Mouse (Mus musculus) hindbrain, embryonic 13.5 days (tissue): Measurements from ENCODE around the gene Add2. TPM values are rescaled to one million over a fixed set of nuclear protein-coding genes. Genes with fewer than 3 reads are reported as not detected.
A peak's percentile ranks its signal among the peaks of the same experiment; 100 is the strongest.

Experiments
- ATAC-seq: fragments of 200-750 bp; cut with Nextera tagmentation; 2 replicates; pipeline ENCODE4 v1.8.0; 2017; ENCODE audit warnings: moderate TSS enrichment; ENCODE audit not compliant: low FRiP score
- H3K27ac ChIP-seq: fragments of 300-500 bp; sonication (generic); 2 replicates; pipeline ENCODE4 v1.5.1; 2015; ENCODE audit warnings: inconsistent platforms, mild to moderate bottlenecking, moderate library complexity
- H3K27me3 ChIP-seq: fragments of 300-500 bp; sonication (generic); 2 replicates; pipeline ENCODE4 v1.6.1; 2015; ENCODE audit warnings: mild to moderate bottlenecking, inconsistent platforms
- H3K36me3 ChIP-seq: fragments of 300-500 bp; sonication (generic); 2 replicates; pipeline ENCODE4 v1.6.1; 2015; ENCODE audit warnings: mild to moderate bottlenecking, inconsistent platforms
- H3K4me1 ChIP-seq: fragments of 300-500 bp; sonication (generic); replicated peaks from 2 replicates; pipeline ENCODE4 v1.6.1; 2015; ENCODE audit warnings: inconsistent platforms
- H3K4me2 ChIP-seq: fragments of 300-500 bp; sonication (generic); 2 replicates; pipeline ENCODE4 v1.6.1; 2015; ENCODE audit warnings: inconsistent platforms, mild to moderate bottlenecking, moderate library complexity
- H3K4me3 ChIP-seq: fragments of 300-500 bp; sonication (generic); 2 replicates; pipeline ENCODE4 v1.5.1; 2015; ENCODE audit warnings: mild to moderate bottlenecking, inconsistent platforms
- H3K9ac ChIP-seq: fragments of 300-500 bp; sonication (generic); 2 replicates; pipeline ENCODE4 v1.6.1; 2015; ENCODE audit warnings: mild to moderate bottlenecking, inconsistent platforms
- H3K9me3 ChIP-seq: fragments of 300-500 bp; sonication (generic); 2 replicates; pipeline ENCODE4 v1.6.1; 2016; ENCODE audit warnings: inconsistent platforms
- WGBS: fragments of 180-500 bp; shearing (Covaris S2); methylation state at CpG from one replicate; pipeline ENCODE4 v1.1.7; 2015; 5-methylcytosine and 5-hydroxymethylcytosine counted together
- polyA plus RNA-seq: library from polyadenylated mRNA; unstranded; fragments of >200 nt; fragmentation: Nextera tagmentation; extraction: Ambion mirVana; gene quantifications from 2 replicates; pipeline ENCODE4 v1.2.1, GENCODE M21; 2015

The Add2 gene
- polyA plus RNA-seq, 1 experiment from 2014 or later = 173 TPM

DNA sequence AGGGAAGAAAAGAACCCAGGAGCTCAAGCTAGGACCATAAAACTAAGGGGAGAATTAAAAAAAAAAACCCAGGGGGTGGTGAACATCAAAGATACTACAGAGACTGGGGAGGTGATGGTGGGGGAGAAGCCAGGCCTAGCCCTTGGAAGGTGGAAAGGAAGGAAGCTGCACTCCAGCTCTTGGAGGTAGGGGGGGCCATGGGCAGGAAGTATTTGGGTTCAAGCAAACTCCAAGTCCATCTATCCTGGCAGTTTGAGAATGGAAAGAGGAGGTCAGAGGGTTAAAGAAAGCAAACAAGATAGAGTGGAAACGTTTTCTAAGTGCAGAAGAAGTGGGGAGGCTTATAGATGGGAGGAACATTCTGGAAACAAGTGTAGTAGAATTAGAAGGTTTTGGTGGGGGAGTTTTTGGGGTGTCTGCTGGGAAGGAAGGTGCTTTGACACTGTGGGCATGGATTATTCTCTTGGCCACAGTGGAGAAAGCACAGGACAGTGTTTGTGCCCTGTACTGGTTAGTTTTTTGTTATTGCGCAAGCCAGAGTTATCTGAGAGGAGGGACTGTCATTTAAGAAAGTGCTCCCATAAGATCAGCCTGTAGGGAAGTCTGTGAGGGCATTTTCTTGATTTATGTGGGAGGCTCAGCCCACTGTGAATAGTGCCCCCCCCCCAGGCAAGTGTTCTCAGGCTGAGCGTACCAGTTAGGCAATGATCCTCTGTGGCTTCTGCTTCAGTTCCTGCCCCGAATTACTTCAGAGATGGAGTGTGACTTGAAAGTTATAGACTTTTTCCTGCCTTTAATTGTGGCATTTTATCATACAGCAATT, 8.9 kb upstream of the Add2 start:
- H3K9ac ChIP-seq = no peak overlapping the region
- no peaks in the 10 kb centered on the region for H3K36me3 ChIP-seq
- H3K4me2 ChIP-seq = no peak overlapping the region
- no peaks in the 10 kb centered on the region for H3K27me3 ChIP-seq
- H3K4me1 ChIP-seq = no peaks in the 10 kb centered on the region
- no peak overlapping the region for H3K27ac ChIP-seq
- 74% methylated on average over 4 of the region's 4 CpGs for WGBS
- ATAC-seq = no peak
- no peaks in the 10 kb centered on the region for H3K9me3 ChIP-seq
- no peak overlapping the region for H3K4me3 ChIP-seq

GRCm38 (mm10) chr6:86020948-86021347, 7.5 kb upstream of the Add2 start:
- H3K9me3 ChIP-seq = no peaks in the 10 kb centered on the region
- H3K4me2 ChIP-seq = no peak overlapping the region
- 23% methylated on average over 3 of the region's 3 CpGs for WGBS
- no peaks in the 10 kb centered on the region for H3K27me3 ChIP-seq
- no peak overlapping the region for H3K27ac ChIP-seq
- no peak for ATAC-seq
- no peak overlapping the region for H3K4me3 ChIP-seq
- H3K4me1 ChIP-seq = no peaks in the 10 kb centered on the region
- no peak overlapping the region for H3K9ac ChIP-seq
- no peaks in the 10 kb centered on the region for H3K36me3 ChIP-seq

- 91% methylated on average over 8 of the region's 8 CpGs for WGBS
- no peaks in the 10 kb centered on the region for H3K36me3 ChIP-seq
- H3K4me1 ChIP-seq = peaks cover 31% of the 10 kb centered on the region
- no peak overlapping the region for H3K9ac ChIP-seq
- H3K27me3 ChIP-seq = no peaks in the 10 kb centered on the region
- H3K4me3 ChIP-seq = no peak overlapping the region
- no peak for ATAC-seq
- no peak overlapping the region for H3K27ac ChIP-seq
- H3K9me3 ChIP-seq = no peaks in the 10 kb centered on the region
- H3K4me2 ChIP-seq = no peak overlapping the region
Observed at GRCm38 (mm10) chr6:86026632-86027292, 1.7 kb upstream of the Add2 start.

DNA sequence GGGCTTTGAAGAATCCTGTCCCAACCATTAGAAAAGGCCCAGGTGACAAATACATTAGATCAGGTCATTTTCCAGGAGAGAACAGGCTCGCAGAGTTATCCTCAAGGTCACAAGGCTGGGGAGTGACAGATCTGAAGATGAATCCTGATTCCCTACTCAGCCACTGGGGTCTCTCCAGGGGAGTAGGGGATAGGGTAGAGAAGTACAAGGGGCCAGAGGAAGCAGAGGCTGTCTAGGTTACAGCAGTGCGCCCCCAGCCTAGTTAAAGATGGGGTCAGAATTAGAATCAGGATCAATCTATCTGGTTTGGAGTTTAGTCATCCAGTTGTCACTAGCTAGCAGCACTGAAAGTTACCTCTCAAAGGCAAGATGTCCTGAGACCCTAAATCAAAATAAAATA, 331 bp upstream of the Add2 start:
- ATAC-seq = peak; percentile 41
- Histone ChIP-seq H3K4me2 (peak overlapping the region; percentile 74), H3K9me3 (no peaks in the 10 kb centered on the region), H3K27me3 (no peaks in the 10 kb centered on the region), H3K9ac (peak overlapping the region; percentile 97), H3K36me3 (no peaks in the 10 kb centered on the region), H3K4me1 (peaks cover 45% of the 10 kb centered on the region), H3K4me3 (peak overlapping the region; percentile 77), H3K27ac (peak overlapping the region; percentile 98)
- WGBS = 58% methylated on average over 2 of the region's 2 CpGs

DNA sequence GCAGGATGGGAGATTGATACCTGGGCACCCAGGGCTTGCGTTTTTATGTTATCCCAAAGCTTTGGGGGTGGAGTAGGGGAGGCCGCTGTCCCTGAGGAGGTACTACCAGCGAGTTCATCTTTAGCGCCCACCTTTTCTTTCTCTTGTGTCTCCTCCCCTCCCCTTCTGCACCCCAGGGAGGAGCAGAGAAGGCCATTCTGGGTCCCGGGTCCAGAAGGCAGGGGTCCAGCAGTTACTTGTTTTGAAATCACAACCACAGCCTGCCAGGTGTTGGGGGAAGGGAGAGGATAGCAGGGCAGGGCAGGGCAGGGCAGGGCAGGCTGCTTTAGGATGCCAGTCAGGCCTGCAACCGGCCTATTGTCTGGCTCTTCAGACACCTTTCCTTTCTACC, 837 bp downstream of the Add2 start:
- H3K9me3 ChIP-seq = no peaks in the 10 kb centered on the region
- no peak for ATAC-seq
- 4% methylated on average over 6 of the region's 6 CpGs for WGBS
- H3K9ac ChIP-seq = peak overlapping the region; percentile 97
- H3K27me3 ChIP-seq = no peaks in the 10 kb centered on the region
- H3K36me3 ChIP-seq = no peaks in the 10 kb centered on the region
- peaks cover 55% of the 10 kb centered on the region for H3K4me1 ChIP-seq
- peak overlapping the region; percentile 77 for H3K4me3 ChIP-seq
- peak overlapping the region; percentile 74 for H3K4me2 ChIP-seq
- peak overlapping the region; percentile 98 for H3K27ac ChIP-seq

DNA sequence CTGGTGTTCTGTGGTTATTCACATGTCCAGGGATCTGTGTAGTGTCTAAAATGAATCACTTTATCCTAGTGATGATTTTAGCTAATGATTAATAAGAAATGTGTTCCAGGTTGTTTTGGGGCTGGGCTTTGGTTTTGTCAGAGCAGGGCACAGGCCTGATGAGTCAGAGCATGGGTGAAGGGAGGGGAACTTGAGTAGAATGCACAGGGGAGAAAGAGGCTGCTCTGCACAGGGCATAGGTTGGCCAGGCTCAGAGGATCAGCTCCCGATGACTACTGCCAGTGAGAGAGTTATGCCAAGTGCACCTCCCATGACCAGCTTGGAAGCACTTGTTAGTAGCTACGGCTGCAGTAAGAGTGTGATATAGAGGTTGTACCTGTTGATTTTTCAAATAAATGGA, 3.0 kb downstream of the Add2 start:
- Histone ChIP-seq H3K4me1 (peaks cover 60% of the 10 kb centered on the region), H3K4me2 (peak overlapping the region; percentile 74), H3K9ac (peak overlapping the region; percentile 97), H3K27me3 (no peaks in the 10 kb centered on the region), H3K4me3 (peak overlapping the region; percentile 77), H3K9me3 (no peaks in the 10 kb centered on the region), H3K36me3 (no peaks in the 10 kb centered on the region), H3K27ac (peak overlapping the region; percentile 41)
- no peak for ATAC-seq
- 67% methylated on average over 2 of the region's 2 CpGs for WGBS

DNA sequence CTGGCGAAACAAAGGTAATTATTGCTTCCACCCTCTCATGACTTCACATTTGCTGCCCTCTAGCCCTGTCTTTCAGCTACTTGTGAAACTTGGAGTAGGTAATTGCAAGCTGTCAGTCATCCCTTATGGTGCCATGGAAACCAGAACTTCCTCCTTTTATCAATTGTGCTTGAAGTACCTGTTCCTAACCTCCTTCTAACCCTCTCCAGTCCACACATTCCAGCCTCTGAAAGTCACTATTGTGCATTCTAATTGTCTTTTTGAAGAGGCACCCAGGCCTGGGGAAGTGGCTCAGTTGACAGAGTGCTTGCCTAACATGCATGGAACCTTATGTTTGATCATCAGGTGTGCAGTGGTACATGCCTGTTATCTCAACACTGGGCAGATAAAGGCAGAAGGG, 5.2 kb downstream of the Add2 start:
- Histone ChIP-seq H3K4me2 (no peak overlapping the region), H3K4me1 (peaks cover 58% of the 10 kb centered on the region), H3K27ac (no peak overlapping the region), H3K4me3 (no peak overlapping the region), H3K36me3 (no peaks in the 10 kb centered on the region), H3K9ac (no peak overlapping the region), H3K27me3 (no peaks in the 10 kb centered on the region), H3K9me3 (no peaks in the 10 kb centered on the region)
- 86% methylated on average over 1 of the region's 1 CpGs for WGBS
- no peak for ATAC-seq

GRCm38 (mm10) chr6:86038901-86039300, 10.4 kb downstream of the Add2 start:
- no peak for ATAC-seq
- 62% methylated on average over 2 of the region's 2 CpGs for WGBS
- no peak overlapping the region for H3K27ac ChIP-seq

DNA sequence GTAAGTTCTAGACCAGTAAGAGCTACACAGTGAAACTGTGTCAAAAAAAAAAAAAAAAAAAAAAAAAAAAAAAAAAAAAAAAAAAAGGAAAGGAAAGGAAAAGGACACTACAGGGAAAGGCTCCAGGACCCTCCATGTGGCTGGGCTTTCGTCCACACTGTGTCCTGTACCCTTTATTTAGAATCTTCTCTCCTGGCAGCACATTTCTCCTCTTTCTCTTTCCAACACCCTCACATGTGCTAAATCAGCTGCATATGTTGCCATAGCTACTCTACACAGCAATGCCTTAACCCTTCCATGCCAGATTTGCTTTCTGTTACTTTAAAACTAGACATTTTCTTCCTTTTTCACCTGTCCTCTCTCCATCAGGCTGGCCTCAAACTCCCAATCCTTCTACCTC, 11.7 kb downstream of the Add2 start:
- Histone ChIP-seq H3K4me1 (peaks cover 24% of the 10 kb centered on the region), H3K9me3 (no peaks in the 10 kb centered on the region), H3K4me2 (no peak overlapping the region), H3K27ac (no peak overlapping the region), H3K9ac (no peak overlapping the region), H3K27me3 (no peaks in the 10 kb centered on the region), H3K4me3 (no peak overlapping the region), H3K36me3 (0 out of 2 replicates have a peak, but pooled peaks cover 5% of the 10 kb centered on the region)
- ATAC-seq = no peak
- 53% methylated on average over 1 of the region's 1 CpGs for WGBS

More at GRCm38 (mm10) chr6:86038901-86039300, 10.4 kb downstream of the Add2 start:
- Histone ChIP-seq H3K27me3 (no peaks in the 10 kb centered on the region), H3K4me1 (peaks cover 30% of the 10 kb centered on the region), H3K36me3 (0 out of 2 replicates have a peak, but pooled peaks cover 5% of the 10 kb centered on the region), H3K4me3 (no peak overlapping the region), H3K9ac (no peak overlapping the region), H3K9me3 (no peaks in the 10 kb centered on the region), H3K4me2 (no peak overlapping the region)

DNA sequence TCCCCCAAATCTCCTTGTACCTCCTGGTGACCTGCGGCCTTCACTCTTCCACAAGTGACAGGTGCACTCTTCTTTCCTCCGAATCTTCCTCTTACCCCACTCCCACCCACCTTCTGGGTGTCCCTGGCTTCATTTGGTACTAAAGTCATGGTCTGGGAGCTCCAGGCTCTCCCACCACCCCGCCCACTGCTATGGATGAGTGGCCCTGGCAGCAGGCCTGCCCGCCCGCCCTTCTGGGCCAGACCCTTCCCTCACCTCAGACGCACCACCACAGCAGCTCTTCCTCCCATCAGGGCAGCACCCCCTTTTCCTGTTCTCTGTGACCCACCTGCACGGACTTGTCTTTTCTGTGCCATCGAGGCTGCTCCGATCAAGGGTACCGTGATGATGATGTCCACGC, 19.0 kb downstream of the Add2 start:
- no peak overlapping the region for H3K4me2 ChIP-seq
- 82% methylated on average over 11 of the region's 11 CpGs for WGBS

DNA sequence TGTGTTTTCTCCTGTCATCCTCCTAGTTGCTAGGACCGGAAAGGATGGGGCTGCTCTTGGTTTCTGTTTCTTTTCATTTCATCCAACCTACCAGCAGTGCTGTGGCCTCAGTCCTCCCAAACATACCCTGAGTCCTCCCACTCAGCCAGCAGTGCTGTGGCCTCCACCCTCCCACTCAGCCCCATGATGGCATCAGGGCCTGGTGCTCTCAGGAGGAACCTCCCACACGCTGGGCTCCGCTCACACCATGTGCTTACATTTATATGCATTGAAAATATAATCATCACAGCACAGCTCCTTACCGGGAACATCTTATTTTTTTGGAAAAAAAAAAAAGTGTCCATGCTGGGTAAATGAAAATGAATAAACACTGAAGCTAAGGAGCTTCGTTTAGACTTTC, 20.0 kb downstream of the Add2 start:
- H3K4me1 ChIP-seq = peaks cover 76% of the 10 kb centered on the region
- 74% methylated on average over 5 of the region's 5 CpGs for WGBS

More for the DNA sequence above, 19.0 kb downstream of the Add2 start:
- Histone ChIP-seq H3K4me3 (no peak overlapping the region), H3K27me3 (no peaks in the 10 kb centered on the region), H3K36me3 (0 out of 2 replicates have a peak, but pooled peaks cover 5% of the 10 kb centered on the region), H3K9ac (no peak overlapping the region), H3K4me1 (peaks cover 69% of the 10 kb centered on the region), H3K9me3 (no peaks in the 10 kb centered on the region), H3K27ac (0 out of 2 replicates have a peak overlapping the region, but pooled peaks have one; percentile 31)
- ATAC-seq = no peak

DNA sequence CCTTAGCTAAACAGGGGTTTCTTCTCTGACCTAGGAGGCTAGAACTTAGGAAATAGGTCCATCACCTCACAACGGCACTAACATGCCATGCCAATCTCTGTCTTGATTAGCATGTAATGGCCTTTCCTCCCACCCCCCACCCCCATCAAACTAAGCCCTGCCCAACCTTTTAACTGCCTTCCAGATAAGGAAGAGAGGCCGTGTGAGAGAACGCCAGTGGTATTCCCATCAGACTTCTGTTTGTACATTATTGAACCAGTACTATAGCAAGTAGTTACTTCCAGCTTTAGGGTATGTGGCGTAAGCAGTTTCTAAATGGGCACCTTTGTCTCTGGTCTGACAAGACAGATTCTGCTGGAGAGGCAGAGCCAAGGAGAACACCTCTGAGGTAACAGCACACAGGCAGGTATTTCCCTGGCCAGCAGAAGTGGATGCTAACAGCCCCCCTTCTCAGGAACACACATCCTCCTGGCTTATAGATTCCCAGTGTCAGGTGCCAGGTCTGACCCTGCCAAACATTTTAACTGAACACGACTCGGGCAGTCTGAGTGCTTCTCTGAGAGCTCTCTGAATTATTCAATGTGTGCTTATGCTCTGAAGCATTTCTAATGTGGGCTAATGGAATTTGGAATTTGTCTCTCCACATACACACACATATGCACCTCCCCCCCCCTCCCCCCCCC, 22.2 kb downstream of the Add2 start:
- peak overlapping the region; percentile 55; the same call in 1 of the 2 replicates for H3K9ac ChIP-seq
- no peak for ATAC-seq
- no peak overlapping the region for H3K4me3 ChIP-seq
- no peaks in the 10 kb centered on the region for H3K9me3 ChIP-seq
- WGBS = 31% methylated on average over 6 of the region's 6 CpGs
- H3K36me3 ChIP-seq = no peaks in the 10 kb centered on the region
- H3K4me2 ChIP-seq = no peak overlapping the region; the same call in 1 of the 2 replicates
- peak overlapping the region; percentile 99 for H3K27ac ChIP-seq
- no peaks in the 10 kb centered on the region for H3K27me3 ChIP-seq
- peaks cover 85% of the 10 kb centered on the region for H3K4me1 ChIP-seq

More for the DNA sequence above, 20.0 kb downstream of the Add2 start:
- H3K4me2 ChIP-seq = no peak overlapping the region
- no peak overlapping the region for H3K9ac ChIP-seq
- no peak for ATAC-seq
- H3K36me3 ChIP-seq = no peaks in the 10 kb centered on the region
- H3K27me3 ChIP-seq = no peaks in the 10 kb centered on the region
- no peak overlapping the region for H3K4me3 ChIP-seq
- no peak overlapping the region; the same call in 1 of the 2 replicates for H3K27ac ChIP-seq
- no peaks in the 10 kb centered on the region for H3K9me3 ChIP-seq
